Mouse (Mus musculus) embryonic fibroblast, embryonic 13.5 days (primary cell): Measurements from ENCODE around the gene Oas2.

Experiments used
- CTCF ChIP-seq: IDR thresholded peaks from 2 replicates; pipeline ENCODE4 v1.5.1; 2011; ENCODE audit warnings: mild to moderate bottlenecking, control low read depth, low read length, moderate library complexity, borderline replicate concordance; ENCODE audit not compliant: insufficient read depth
- POLR2A ChIP-seq: IDR thresholded peaks from 2 replicates; pipeline ENCODE4 v1.6.1; 2011; ENCODE audit warnings: low read depth, mild to moderate bottlenecking, control low read depth, low read length, moderate library complexity

DNA sequence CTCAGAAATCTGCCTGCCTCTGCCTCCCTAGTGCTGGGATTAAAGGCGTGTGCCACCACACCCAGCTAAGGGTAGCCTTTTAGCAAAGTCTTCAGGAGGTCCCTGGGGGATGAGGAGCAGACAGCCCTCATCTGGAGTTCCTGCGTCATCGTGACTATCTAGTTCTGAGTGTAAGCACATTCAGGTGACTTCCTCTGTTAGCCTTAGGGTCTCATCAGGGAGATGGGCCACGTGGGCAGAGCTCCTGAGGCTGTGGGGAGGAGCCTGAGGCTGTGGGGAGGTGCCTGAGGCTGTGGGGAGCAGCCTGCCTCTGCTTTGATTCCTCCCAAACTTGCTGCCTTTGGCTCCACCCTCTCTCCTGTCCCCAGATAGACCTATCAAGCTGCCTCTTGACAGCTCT is 52.8 kb downstream of the Oas2 start:
- TF ChIP-seq POLR2A (no peak), CTCF (no peak)
